Mouse (Mus musculus): ENCODE data around the gene Pde8a. TPM values are rescaled to one million over a fixed set of nuclear protein-coding genes. Genes with fewer than 3 reads are reported as not detected.
A peak's percentile ranks its signal among the peaks of the same experiment; 100 is the strongest.

Gene Pde8a
- polyA plus RNA-seq (2012; rRNA removed) = 31.6 and 31.8 TPM in 2 replicates

DNA sequence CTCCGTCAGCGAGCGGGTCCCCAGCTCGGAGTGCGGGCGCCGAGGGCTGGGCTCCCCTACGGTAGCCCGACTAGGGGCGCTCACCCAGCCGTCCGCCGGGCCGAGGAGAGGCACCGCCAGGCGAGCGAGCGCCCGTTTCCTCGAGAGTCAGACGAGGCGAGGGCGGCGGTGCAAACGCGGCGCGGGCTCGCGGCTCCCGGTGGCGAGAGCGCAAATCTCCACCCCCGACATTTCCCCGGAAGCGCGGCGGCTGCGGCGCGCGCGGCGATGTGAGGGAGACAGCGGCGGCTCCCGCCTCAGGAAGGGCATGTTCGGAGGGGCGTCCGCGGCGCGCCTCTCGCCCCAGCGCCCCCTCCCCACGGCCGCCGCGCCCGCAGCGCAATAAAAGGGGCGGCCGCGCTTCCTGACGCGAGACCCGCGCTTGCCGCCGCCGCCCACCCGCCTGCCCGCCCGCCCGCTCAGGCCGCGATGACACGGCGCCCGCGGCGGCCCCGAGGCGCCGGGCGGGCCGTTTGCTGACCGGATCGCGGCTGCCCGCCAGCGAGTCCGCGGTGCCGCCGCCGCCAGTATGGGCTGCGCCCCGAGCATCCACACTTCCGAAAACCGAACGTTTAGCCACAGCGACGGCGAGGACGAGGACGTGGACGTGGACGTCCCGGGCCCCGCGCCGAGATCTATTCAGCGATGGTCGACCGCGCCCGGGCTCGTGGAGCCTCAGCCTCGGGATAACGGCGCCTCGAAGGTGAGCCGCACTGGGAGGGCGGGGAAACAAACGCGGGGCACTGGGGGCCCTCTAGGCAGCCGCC is at the start of gene Pde8a:
Gene Pde8a (plus strand): TSS at position 250 of the 806 bp plus-strand sequence.
- Histone ChIP-seq H3K27ac (ENCODE audit: insufficient read depth, low read depth, low read length) (peak within 1 kb of the TSS; percentile 94), H3K4me3 (ENCODE audit: insufficient read depth, low read depth, low read length) (peak within 1 kb of the TSS; percentile 57), H3K4me1 (ENCODE audit: control insufficient read depth, insufficient read depth, low read length) (peaks cover 9% of the 10 kb centered on the region; the same call in 1 of the 2 replicates), H3K36me3 (ENCODE audit: control insufficient read depth, insufficient read depth, low read length) (no peaks in the 10 kb centered on the region), H3K27me3 (replicated peaks; ENCODE audit: control insufficient read depth, insufficient read depth, low read length) (no peaks in the 10 kb centered on the region)
- DNase-seq = peak; percentile 41
- no peak for TF ChIP-seq CTCF (conservative IDR thresholded peaks at IDR 0.05; ENCODE audit: insufficient read depth, insufficient read length, low read depth, low read length)
- TF ChIP-seq POLR2A (IDR thresholded peaks at IDR 0.05; ENCODE audit: low read depth, low read length) = no peak
- under 1% methylated on average over 117 of the region's 128 CpGs for WGBS

DNA sequence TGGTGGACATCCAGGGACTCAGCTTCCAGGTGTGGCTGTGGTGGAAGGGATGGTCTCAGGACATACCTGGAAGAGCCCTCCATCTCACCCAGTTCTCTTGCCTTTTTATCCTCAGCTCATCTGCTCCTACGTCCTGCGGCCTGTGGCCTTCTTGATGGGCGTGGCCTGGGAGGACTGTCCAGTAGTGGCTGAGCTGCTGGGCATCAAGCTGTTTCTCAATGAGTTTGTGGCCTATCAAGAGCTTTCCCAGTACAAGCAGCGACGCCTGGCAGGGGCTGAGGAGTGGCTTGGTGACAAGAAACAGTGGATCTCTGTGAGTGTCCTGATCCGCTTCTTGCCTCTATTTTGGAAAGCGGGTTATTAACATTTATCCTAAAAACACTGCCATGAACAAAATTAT is 49.0 kb upstream of the Pde8a start:
- TF ChIP-seq CTCF (conservative IDR thresholded peaks at IDR 0.05; ENCODE audit: insufficient read depth, insufficient read length, low read depth, low read length) (no peak), POLR2A (IDR thresholded peaks at IDR 0.05; ENCODE audit: low read depth, low read length) (no peak)
- WGBS = 74% methylated on average over 7 of the region's 7 CpGs
- DNase-seq = no peak

DNA sequence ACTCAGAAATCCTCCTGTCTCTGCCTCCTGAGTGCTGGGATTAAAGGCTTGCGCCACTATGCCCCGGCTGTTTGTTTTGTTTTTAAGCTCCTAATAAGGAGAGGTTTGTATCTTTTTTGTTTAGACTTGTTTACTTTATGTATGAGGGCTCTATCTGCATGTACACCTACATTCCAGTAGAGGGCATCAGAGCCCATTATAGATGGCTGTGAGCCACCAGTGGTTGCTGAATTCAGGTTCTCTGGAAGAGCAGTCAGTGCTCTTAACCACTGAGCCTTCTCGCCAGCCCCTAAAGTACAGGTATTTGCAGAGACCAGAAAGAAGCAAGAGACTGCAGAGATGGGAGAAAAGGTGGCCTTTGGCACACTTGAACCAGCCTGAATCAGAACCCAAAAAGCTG is 46.3 kb upstream of the Pde8a start:
- H3K27ac ChIP-seq (ENCODE audit: insufficient read depth, low read depth, low read length) = no peak overlapping the region
- H3K4me3 ChIP-seq (ENCODE audit: insufficient read depth, low read depth, low read length) = no peak overlapping the region
- H3K4me1 ChIP-seq (ENCODE audit: control insufficient read depth, insufficient read depth, low read length) = no peaks in the 10 kb centered on the region
- no peaks in the 10 kb centered on the region for H3K27me3 ChIP-seq (replicated peaks; ENCODE audit: control insufficient read depth, insufficient read depth, low read length)
- TF ChIP-seq POLR2A (IDR thresholded peaks at IDR 0.05; ENCODE audit: low read depth, low read length) (no peak), CTCF (conservative IDR thresholded peaks at IDR 0.05; ENCODE audit: insufficient read depth, insufficient read length, low read depth, low read length) (peak; percentile 63)
- no peaks in the 10 kb centered on the region for H3K36me3 ChIP-seq (ENCODE audit: control insufficient read depth, insufficient read depth, low read length)
- peak; percentile 72 for DNase-seq
- WGBS = 25% methylated on average over 3 of the region's 3 CpGs

More for the DNA sequence above, 49.0 kb upstream of the Pde8a start:
- no peaks in the 10 kb centered on the region for H3K27me3 ChIP-seq (replicated peaks; ENCODE audit: control insufficient read depth, insufficient read depth, low read length)
- no peaks in the 10 kb centered on the region for H3K36me3 ChIP-seq (ENCODE audit: control insufficient read depth, insufficient read depth, low read length)
- H3K4me1 ChIP-seq (ENCODE audit: control insufficient read depth, insufficient read depth, low read length) = no peaks in the 10 kb centered on the region
- H3K4me3 ChIP-seq (ENCODE audit: insufficient read depth, low read depth, low read length) = no peak overlapping the region
- no peak overlapping the region for H3K27ac ChIP-seq (ENCODE audit: insufficient read depth, low read depth, low read length)

DNA sequence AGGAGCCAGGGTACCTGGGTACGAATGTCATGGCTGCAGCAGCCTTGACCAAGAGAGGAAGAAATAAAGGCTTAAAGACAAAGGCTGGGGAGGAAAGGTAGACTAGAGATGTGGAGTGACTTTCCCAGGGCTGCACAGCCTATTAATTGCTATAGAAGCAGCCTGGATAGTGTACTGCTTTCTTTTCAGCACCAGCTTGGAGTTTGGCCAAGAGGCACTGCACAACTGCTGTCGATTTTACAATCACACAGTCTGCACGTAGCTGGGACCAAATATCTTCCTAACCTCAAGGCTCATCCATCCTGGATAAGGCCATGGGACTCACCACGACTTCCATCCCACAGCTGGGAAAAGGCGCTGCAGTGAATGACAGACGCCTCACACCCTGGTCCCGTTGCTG is 44.0 kb upstream of the Pde8a start:
- 79% methylated on average over 7 of the region's 7 CpGs for WGBS
- Histone ChIP-seq H3K27ac (ENCODE audit: insufficient read depth, low read depth, low read length) (no peak overlapping the region), H3K4me3 (ENCODE audit: insufficient read depth, low read depth, low read length) (no peak overlapping the region), H3K27me3 (replicated peaks; ENCODE audit: control insufficient read depth, insufficient read depth, low read length) (no peaks in the 10 kb centered on the region), H3K36me3 (ENCODE audit: control insufficient read depth, insufficient read depth, low read length) (no peaks in the 10 kb centered on the region), H3K4me1 (ENCODE audit: control insufficient read depth, insufficient read depth, low read length) (no peaks in the 10 kb centered on the region)
- TF ChIP-seq POLR2A (IDR thresholded peaks at IDR 0.05; ENCODE audit: low read depth, low read length) (no peak), CTCF (conservative IDR thresholded peaks at IDR 0.05; ENCODE audit: insufficient read depth, insufficient read length, low read depth, low read length) (no peak)
- no peak for DNase-seq

DNA sequence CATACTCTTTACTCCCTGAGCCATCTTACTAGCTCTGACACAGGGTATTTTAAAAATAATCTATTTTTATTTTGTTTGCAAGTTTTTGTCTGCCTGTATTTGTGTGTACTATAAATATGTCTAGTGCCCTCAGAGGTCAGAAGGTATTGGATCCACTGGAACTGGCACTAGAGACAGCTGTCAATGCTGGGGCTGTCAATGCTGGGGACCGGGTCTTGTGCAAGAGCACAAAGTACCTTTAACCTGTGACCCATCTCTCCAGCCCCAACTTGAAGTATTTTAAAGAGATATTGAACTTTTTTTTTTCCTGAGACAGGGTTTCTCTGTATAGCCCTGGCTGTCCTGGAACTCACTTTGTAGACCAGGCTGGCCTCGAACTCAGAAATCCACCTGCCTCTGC is 39.5 kb upstream of the Pde8a start:
- TF ChIP-seq POLR2A (IDR thresholded peaks at IDR 0.05; ENCODE audit: low read depth, low read length) (no peak), CTCF (conservative IDR thresholded peaks at IDR 0.05; ENCODE audit: insufficient read depth, insufficient read length, low read depth, low read length) (no peak)
- no peaks in the 10 kb centered on the region for H3K27me3 ChIP-seq (replicated peaks; ENCODE audit: control insufficient read depth, insufficient read depth, low read length)
- no peak overlapping the region for H3K4me3 ChIP-seq (ENCODE audit: insufficient read depth, low read depth, low read length)
- H3K36me3 ChIP-seq (ENCODE audit: control insufficient read depth, insufficient read depth, low read length) = no peaks in the 10 kb centered on the region
- no peaks in the 10 kb centered on the region for H3K4me1 ChIP-seq (ENCODE audit: control insufficient read depth, insufficient read depth, low read length)
- 82% methylated on average over 2 of the region's 2 CpGs for WGBS
- H3K27ac ChIP-seq (ENCODE audit: insufficient read depth, low read depth, low read length) = no peak overlapping the region
- DNase-seq = no peak

DNA sequence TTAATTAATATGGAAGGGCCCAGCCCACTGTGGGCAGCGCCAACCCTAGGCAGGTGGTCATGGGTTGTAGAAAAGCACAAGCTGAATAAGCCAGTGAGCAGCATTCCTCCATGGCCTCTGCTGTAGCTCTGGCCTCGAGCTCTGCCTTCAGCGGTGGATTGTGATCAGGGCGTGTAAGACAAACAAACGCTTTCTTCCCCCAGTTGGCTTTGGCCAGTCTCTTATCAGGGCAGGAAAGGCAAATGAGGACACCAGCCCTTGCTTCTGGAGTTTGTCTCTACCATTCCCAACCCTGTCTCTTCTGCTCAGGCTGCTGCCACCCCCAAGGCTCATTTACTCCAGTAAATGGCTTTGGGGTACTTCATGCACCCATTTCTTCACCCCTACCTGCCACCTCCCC is 38.7 kb upstream of the Pde8a start:
- H3K4me3 ChIP-seq (ENCODE audit: insufficient read depth, low read depth, low read length) = no peak overlapping the region
- no peak overlapping the region for H3K27ac ChIP-seq (ENCODE audit: insufficient read depth, low read depth, low read length)
- no peaks in the 10 kb centered on the region for H3K27me3 ChIP-seq (replicated peaks; ENCODE audit: control insufficient read depth, insufficient read depth, low read length)
- TF ChIP-seq POLR2A (IDR thresholded peaks at IDR 0.05; ENCODE audit: low read depth, low read length) = no peak
- 88% methylated on average over 5 of the region's 5 CpGs for WGBS
- DNase-seq = no peak
- H3K36me3 ChIP-seq (ENCODE audit: control insufficient read depth, insufficient read depth, low read length) = no peaks in the 10 kb centered on the region
- H3K4me1 ChIP-seq (ENCODE audit: control insufficient read depth, insufficient read depth, low read length) = no peaks in the 10 kb centered on the region

DNA sequence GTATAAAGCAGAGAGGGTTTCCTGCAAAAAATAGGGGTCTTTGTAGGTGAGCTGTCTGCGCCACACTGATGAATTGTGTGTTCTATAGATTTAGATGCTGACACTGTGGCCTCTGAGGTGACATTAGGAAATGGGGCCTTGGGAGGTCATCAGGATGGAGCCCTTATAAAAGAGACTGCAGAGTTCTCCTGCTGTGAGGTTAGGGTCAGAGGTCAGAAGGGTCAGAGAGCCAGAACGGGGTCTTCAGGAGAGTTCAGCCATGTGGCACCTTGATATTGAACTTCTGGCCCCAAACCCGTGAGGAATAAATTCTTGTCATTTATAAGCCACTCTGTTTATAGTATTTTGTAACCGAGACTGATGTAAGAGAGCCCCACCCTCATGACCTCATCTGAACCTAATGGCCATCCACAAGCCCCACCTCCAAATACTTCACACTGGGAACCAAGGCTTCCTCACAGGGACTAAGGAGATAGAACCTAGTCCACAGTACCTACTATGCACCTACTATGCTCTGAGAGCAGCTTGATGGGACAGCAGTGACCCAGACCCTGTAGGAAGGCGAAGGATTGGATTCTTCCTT is 37.1 kb upstream of the Pde8a start:
- no peaks in the 10 kb centered on the region for H3K27me3 ChIP-seq (replicated peaks; ENCODE audit: control insufficient read depth, insufficient read depth, low read length)
- TF ChIP-seq POLR2A (IDR thresholded peaks at IDR 0.05; ENCODE audit: low read depth, low read length) = no peak
- TF ChIP-seq CTCF (conservative IDR thresholded peaks at IDR 0.05; ENCODE audit: insufficient read depth, insufficient read length, low read depth, low read length) = no peak
- H3K36me3 ChIP-seq (ENCODE audit: control insufficient read depth, insufficient read depth, low read length) = no peaks in the 10 kb centered on the region
- no peak for DNase-seq
- H3K4me3 ChIP-seq (ENCODE audit: insufficient read depth, low read depth, low read length) = no peak overlapping the region
- H3K4me1 ChIP-seq (ENCODE audit: control insufficient read depth, insufficient read depth, low read length) = 0 out of 2 replicates have a peak, but pooled peaks cover 3% of the 10 kb centered on the region
- H3K27ac ChIP-seq (ENCODE audit: insufficient read depth, low read depth, low read length) = no peak overlapping the region
- 61% methylated on average over 5 of the region's 5 CpGs for WGBS

All from kidney, adult 2 months (tissue).